Mouse (Mus musculus): ENCODE measurements around the gene 1700001O22Rik.

Gene 1700001O22Rik

DNA sequence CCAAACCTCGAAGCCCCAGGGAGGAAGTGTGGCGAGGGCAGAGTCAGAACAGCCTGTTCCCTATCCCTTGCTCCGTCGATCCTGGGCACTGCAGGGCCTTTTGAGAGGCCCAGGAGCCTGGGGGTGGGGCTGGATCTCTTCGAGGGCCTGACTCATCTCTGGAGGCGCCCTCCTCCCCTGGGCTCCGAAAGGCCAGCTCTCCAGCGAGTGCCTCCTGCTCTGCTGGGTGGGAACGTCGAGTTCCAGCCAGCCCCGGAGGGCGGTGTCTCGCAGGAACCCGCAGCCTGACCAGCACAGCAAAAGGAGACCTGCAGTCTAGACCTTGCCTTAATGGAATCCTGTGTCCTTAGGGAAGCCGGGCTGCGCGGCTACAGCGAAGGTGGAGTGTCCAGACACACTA, 50.2 kb downstream of the 1700001O22Rik start:
- DNase-seq (ENCODE audit: low read depth) = no peak

DNA sequence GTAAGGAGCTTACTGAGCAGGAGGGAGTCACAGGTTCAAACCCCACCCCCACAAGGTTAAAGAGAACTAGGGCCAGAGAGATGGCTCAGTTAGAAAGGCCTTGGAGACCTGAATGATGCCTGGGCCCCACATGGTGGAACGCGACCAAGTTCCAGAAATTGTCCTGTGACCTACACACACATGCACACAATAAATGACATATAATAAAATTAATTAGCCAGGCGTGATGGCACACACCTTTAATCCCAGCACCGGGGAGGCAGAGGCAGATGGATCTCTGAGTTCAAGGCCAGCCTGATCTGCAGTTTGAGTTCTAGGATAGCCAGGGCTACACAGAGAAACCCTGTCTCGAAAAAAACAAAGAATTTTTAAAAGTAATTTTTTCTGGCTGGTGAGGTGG, 51.0 kb downstream of the 1700001O22Rik start:
- no peak for DNase-seq (ENCODE audit: low read depth)

DNA sequence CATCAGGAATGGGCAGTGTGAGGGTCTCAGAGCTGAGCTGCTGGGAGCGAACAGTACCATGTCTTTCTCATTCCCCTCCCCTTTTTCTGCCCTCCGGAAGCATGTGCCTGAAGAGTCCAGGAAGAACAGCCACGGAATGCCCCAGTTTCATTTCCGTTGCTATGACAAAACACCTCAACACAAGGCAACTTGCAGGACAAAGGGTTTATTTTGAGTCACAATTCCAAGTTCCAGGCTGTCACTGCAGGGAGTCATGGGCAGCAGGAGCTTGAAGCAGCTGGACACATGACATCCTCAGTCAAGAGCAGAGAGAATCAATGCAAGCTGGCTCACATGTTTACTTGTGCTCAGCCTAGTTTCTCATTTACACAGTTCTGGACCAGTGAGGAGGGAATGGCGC, 53.4 kb downstream of the 1700001O22Rik start:
- no peak for DNase-seq (ENCODE audit: low read depth)

DNA sequence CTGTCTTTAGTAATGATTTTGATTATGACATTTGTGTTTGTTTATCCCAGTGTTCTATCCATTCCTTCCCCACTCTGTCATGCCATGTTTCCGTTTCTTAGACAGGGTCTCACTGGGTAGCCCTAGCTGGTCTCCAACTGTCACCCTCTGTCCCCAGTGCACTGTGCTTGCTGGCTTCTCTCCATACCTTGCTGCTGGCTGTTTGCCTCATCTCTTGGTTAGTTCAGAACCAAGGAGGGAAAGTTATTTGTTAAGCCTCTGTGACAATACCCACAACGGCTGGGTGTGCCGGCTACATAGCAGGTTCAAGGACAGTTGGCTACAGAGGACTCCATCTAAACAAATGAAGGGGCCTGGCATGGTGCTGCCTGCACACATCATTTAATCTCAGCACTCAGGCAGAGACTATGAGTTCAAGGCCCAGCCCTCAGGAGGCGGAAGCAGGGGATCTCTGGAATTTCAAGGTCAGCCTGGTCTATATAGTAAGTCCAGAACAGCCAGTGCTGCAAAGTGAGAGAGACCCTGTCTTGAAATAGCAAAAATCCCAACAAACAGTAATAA, 55.8 kb downstream of the 1700001O22Rik start:
- DNase-seq (ENCODE audit: low read depth) = no peak
